Mouse (Mus musculus): ENCODE data around the gene Nuak2.

- TF ChIP-seq EP300 (IDR thresholded peaks at IDR 0.05; ENCODE audit: low read depth) (no peak), CTCF (IDR thresholded peaks at IDR 0.05; ENCODE audit: low read depth) (no peak)
Measured at GRCm38 (mm10) chr1:132334178-132334801, 18.4 kb downstream of the Nuak2 start.
